Mouse (Mus musculus) CD8-positive naive resting alpha-beta T cell, adult 2 months (primary cell): ENCODE measurements around the gene Olfr887.

Experiments
- DNase-seq, 2 experiments: peaks; one replicate each; pipeline ENCODE4 v3.0.0; 2022; ENCODE audit warnings: low read depth in 2 of 2, low spot score in 2 of 2

The Olfr887 gene

DNA sequence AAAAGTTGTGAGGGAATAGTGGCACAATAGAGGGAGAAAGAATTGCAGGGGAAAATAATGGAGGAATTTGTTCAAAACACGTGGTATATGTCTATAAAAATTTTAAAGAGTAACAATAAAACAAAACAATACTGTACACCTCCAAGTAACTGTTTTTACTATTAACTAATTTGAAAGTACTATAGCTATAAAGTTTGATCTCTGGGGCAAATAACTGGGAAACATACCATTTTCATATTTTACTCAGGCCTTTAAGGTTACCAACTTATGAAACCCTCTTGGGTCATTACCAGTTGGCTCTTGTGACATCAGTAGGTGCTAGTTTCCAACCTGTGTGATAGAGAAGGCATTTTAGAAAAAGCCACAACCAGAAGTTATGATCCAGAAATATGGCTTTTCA, at the start of gene Olfr887:
TSS of gene Olfr887 (plus strand) at position 301 of the 400 bp plus-strand sequence.
- DNase-seq = no peak

DNA sequence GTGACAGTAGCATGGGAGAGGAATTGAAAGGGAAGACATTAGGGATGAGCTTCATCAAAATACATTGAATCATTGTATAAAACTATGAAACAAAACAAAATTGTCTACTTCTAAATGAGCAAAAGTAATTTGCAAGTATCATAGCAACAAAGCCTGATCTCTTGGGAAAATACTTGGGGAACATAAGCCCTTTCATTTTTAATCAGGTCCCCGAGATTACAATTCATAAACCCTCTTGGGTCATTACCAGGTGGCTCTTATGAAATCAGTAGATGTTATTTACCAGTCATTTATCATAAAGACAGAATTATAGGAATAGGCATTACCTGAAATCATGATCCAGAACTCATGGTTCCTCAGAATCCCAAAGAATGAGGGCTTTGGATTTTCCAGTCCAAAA, 37.6 kb upstream of the Olfr887 start, which contains the start of gene Olfr884:
TSS of gene Olfr884 (plus strand) at position 301 of the 400 bp plus-strand sequence.
- DNase-seq = no peak

DNA sequence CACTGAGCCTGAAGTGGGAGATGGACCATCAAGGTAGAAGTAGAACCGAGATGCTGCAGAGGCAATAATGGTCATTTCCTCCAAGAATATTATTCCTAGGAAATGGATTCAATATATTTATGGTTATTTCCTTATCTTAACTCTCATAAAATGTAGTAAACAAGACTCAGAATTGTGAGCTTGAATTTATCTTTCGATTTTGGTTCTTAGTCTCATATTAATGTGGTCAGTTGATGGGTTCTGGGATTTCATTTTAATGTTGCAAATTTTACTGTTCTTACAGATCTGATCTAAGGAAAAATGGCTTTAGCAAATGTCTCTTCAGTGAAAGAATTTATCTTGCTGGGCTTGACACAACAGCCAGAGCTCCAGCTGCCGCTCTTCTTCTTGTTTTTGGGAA, 22.9 kb upstream of the Olfr887 start, which contains the start of gene Olfr885:
TSS of gene Olfr885 (plus strand) at position 301 of the 400 bp plus-strand sequence.
- no peak for DNase-seq

DNA sequence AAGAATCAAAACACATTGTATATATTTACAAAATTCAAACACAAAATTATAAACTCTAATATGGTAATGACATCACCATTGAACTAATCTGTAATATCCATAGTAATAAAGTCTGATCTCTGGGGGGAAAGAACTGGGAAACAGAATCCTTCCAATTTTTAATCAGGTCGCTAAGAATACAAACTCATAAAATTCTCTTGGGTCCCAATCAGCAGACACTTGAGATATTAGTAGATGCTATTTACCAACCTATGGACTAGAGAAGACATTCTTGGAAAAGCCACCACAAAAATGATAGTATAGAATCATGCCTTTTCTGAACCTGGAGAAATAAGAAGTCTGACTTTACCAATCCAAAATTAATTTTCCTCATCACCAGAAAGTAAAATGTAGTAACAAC, 24.0 kb downstream of the Olfr887 start, which contains the start of gene Olfr888:
TSS of gene Olfr888 (plus strand) at position 301 of the 400 bp plus-strand sequence.
- no peak for DNase-seq

DNA sequence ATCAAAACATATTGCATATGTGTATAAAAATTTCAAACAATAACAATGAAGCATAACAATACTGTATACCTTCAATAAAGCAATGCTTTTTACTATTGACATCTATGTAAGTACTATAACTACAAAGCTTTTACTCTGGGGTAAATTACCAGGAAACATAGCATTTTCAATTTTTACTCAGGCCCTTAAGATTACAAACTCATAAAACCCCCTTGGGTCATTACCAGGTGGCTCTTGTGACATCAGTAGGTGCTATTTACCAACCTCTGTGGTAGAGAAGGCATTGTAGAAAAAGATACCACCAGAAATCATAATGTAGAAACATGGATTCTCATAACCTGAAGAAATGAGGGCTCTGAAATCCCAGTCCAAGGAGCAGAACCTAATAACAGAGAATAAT, 31.0 kb downstream of the Olfr887 start, which contains the start of gene Olfr889:
TSS of gene Olfr889 (plus strand) at position 301 of the 400 bp plus-strand sequence.
- no peak for DNase-seq
